Mouse (Mus musculus) liver, adult (tissue): ENCODE results near the gene Ckap2l.

ENCODE experiments used
- GATA4 ChIP-seq: IDR thresholded peaks from 2 replicates; pipeline ENCODE4 v1.6.1; 2014; ENCODE audit warnings: mild to moderate bottlenecking, low read length; ENCODE audit not compliant: insufficient replicate concordance

The Ckap2l gene

DNA sequence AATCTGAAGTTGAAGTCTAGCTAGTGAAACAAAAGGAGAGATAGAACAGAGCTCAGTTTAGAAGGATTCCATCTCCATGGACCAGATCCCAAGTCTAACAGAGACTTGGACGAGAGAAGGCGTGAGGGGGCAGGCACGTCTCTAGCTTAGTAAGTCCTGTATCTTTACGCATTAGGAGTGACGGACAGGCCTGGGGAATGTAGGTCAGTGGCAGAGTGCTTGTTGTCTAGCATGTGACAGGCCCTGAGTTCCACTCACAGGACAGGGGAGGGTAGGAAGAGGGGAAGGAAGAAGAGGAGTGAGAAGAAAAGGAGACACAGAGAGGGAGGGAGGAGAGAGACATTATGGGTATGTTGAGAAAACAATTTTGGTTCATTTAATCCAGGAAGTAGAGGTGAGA, 1.9 kb downstream of the Ckap2l start:
- no peak for TF ChIP-seq GATA4

DNA sequence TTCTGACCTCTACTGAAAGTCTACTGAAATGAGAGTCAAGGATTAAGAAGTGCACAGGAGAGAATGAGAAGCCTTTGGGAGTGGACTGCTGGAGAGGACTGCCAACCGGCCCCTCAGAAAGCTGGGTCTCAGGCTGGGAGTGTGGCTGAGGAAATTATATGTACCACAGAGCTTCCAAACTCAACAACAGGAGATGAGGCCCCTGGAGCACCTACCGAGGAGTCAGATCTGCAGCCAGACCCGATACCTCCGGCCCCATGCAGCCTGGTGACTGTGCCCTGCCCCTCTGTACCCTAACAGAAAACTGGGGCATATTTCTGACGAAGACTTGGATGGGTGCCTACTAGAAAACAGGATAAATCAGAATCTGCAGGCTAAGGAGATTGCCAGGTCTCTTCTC, 23.2 kb downstream of the Ckap2l start:
- no peak for TF ChIP-seq GATA4

DNA sequence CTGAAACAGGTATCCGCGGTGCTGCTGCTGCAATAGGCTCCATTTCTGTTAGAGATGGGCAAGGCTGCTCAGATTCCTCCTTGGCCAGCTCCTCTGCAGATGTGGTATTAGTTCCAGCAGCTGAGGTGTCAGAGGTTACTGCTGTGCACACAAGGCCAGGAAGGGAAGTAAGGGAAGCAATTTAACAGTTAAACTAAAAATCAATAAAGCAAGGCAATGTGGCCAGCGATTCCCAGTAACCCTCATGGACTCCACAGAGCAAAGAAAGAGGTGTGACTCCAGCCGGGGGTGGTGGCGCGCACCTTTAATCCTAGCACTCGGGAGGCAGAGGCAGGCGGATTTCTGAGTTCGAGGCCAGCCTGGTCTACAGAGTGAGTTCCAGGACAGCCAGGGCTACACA, 26.4 kb downstream of the Ckap2l start:
- TF ChIP-seq GATA4: no peak

DNA sequence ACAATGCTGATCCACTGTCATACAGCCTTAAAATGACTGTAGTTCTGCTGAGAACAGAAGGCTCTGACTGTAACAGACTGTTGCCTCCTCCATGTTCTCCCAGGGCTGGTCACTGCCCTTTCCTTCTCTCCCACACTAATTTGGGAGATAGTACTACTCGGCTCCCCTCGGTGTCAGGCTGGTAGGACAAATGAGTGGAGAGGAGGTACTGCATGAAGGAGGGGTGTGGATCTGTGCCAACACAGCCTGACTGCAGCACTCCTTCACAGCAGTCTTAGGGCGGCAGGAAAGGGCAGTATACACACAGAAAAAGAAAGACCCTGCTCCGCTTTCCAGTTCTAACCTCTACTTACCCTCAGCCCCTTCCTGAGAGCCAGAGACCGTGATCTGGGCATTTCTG, 27.0 kb downstream of the Ckap2l start:
- TF ChIP-seq GATA4: no peak

DNA sequence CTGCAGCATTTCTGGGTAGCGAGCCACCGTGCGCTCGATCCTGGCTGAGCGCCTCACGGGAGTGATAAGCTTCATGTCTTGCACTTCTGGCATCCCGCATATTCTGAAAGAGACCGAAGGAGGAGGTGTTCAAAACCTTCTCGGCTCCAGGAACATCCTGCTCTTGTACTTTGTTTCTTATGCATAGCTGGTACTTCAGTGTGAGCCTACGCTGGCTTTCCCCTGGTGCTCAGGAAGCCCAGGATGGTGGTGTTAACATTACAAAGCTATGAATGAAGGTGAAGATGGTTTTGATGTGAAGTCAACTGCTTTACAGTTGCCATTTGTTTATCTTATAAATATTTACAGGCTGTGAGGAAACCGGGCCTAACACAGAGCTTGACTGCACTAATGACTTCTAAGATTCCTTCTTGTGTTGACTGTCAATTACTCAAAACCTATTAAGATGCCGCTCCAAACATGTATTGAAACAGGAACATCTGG, 27.8 kb downstream of the Ckap2l start:
- TF ChIP-seq GATA4: no peak

DNA sequence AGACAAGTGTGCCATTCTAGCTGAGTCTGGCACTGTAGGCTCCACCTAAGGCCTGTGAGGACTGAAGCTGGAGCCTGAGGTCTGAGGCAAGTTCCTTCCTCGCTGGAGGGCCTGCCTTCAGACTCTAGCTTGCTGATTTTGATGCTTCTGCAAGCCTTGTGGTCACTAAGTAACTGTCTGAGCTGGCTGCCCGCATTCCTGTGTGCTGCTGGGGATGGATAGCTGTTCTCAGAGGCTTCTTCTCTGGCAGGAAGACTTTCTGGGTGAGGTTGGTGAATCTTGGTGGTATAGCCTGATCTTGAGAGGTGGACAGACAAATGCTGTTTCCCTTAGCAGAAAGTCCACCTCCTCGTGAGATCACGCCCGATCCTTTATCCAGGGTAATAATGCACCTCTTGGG, 29.3 kb downstream of the Ckap2l start:
- no peak for TF ChIP-seq GATA4

DNA sequence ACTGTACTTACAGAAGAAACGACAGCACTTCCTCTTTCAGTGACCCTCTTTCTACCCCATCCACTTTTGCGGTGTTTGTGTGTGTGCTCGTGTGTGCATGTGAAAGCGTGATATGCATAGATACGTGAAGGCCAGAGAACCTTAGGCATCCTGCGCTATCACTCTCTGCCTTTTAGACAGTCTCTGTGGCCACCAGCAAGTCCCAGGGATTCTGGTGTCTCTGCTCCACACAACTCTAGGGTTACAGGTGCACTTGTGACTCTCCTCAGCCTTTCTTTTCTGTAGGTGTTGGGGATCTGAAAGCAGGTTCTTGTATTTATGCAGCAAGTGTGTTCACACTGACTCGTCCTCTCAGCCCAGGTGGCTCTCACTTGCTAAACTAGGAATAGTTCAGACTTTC, 31.7 kb downstream of the Ckap2l start:
- TF ChIP-seq GATA4: no peak

DNA sequence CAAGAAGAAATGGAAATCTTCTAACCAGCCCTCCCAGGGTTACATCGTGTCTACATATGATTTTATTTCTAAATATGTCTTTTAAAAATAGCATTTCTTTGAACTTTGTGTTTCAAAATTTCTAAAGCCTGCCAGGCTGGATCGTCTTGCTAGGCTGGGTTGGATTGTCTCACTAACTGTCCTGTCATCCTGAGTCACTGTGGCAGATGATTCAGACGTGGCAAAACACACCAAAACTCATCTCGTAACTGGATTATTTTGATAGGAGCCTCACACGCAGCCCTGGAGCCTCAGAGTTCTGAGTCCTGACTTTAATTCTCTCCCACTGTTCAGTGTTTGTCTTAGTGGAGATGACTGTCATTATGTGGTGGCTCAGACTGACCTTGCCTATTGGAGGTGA, 33.9 kb downstream of the Ckap2l start:
- no peak for TF ChIP-seq GATA4

DNA sequence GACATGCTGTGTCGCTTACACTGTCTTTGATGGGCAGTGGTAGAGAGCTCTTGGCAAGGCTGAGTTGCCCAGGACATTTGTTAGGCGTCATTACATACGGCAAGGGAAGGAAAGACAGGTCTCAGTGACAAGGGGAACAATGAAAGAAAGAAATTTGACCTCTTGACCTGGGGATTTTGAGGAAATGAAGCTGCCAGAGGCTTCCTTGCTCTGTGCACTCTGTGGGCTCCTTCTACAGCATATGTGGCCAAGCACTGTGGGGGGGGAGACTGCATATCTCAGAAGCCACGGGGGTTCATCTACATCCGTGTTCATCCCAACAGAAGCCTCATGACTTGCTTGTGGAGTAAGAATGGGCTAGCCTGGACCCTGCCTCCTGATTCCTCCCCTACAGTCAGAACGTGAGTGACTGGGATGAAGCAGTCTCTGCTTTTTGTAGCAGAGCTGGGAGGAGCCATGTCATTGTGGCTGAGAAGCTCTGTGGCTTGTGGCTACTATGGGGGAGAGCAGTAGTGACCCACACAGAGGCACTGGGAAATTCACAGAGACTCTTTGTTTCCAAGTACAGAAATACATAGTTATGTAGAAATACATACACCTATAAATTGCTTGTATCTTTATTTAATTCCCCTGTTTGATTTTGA, 35.7 kb downstream of the Ckap2l start:
- no peak for TF ChIP-seq GATA4

DNA sequence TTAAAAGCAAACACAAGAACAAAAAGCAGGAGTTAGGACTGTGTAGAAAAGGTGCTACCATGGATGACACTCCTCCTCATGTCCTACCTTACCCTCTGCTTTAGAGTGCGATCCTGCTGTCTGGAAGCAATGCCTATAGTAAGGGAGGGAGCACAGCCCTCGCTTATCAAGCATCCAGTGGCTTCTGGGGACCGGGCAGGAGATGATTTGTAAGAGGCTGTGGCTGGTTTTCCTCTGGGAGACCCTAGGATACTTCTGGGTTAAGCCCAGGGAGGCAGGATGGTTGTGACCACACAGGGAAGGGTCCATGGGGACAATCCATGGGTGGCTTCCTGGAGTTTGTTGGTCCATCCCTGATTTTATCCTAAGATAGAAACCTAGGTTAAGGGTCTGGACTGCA, 36.4 kb downstream of the Ckap2l start:
- no peak for TF ChIP-seq GATA4

DNA sequence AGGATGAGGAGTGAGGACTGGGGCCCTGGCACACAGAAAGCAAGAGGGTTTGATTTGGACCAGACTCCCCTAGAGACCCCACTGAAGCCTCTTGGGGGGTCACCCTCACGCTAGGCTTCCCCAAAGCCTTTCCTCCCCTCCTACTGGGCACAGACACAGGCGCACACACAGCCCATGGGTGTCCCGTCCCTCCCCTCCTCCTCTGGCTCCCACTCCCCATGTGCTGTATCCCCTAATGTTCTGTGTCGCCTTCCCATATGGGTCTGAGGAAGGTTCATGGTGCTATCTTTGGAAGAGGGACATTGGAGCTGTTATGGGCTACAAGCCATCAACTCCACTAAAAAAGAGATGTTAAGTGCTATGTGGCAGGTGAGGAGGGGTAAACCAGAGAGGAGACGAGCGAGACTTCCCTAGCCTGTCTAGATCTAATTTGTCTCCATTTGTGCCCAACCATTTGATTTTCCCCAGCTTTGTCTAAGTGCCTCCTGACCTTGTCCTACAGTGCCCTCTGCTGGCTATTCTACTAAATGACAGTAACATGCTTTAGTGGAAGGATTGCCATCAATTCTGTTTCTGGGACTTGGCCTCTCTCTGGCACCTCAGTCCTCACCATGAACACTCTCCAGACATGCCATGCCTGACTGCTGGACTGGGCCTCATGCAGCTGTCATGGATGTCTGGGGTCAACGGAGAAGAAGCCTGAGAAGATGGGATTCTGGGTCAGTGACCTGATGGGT, 38.4 kb downstream of the Ckap2l start:
- TF ChIP-seq GATA4: no peak

DNA sequence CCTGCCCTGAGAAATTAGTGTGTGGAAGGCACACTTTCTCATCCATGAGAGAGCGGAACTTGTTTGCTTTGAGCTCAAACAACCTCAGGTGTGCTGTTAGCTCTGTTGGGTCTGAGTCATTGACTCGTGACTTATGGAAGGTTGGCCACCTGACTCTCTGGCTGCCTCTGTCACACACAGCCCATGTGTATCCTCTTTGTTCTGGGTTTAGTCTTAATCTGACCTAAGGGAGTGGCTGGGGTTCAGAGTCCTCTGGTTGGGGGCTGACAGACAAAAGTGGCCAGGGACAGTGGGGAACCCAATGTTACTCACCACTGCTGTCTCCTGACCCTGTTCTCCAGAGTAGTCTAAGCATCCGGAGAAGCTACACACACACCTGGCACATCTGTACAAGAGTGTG, 39.0 kb downstream of the Ckap2l start:
- TF ChIP-seq GATA4: no peak

DNA sequence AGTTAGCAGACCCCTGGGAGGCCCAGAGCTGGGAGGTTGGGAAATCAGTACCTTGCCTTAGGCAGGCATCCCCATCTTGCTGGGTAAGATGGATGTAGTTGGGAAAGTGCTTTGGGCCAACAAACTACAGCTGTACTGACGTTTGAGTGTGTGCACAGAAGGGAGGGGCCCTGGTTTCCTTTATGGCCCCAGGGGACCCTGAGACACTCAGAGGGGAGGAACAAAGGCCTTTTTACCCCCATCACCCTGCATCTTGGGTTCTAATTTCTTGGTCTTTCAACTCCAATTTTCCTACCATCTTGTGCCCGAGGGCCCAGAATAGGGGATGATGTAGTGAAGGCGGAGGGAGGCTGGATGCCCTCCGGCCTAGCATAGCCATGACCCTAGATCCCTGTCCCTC, 41.0 kb downstream of the Ckap2l start:
- no peak for TF ChIP-seq GATA4

DNA sequence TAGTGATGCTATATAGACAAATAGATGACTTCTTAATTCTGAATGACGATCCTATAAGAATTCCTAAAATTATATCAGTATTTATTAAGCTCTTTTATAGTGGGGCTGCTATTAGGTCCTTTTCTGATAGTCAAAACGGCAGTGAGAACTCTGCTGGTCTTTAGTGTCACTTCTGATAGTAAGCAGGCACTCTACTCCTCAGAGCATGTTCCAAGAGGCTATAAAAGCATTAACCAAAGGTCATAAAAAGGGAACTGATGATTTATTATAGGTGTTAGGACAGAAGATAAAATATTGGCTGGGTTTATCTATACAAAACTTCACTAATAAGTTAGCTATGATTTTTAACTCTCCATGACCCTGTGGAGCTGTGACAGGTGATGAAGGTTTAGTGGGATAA, 42.9 kb downstream of the Ckap2l start:
- TF ChIP-seq GATA4: no peak

DNA sequence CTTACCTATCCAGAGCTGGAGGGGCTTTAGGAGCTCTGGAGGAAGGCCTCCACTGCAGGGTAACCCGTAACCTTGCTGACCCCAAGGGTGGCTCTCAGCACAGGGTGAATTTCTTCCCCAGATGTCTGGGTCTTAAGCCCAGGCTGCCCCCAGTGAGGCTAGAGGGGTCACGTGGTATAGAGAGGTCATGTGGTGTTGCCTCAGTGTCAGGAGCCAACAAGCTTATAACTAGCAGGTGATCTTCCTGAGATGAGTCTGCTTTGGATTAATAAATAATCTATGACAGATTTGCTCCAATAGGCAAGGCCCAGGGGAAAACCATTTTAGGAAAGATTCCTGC, 43.4 kb downstream of the Ckap2l start:
- TF ChIP-seq GATA4: no peak

DNA sequence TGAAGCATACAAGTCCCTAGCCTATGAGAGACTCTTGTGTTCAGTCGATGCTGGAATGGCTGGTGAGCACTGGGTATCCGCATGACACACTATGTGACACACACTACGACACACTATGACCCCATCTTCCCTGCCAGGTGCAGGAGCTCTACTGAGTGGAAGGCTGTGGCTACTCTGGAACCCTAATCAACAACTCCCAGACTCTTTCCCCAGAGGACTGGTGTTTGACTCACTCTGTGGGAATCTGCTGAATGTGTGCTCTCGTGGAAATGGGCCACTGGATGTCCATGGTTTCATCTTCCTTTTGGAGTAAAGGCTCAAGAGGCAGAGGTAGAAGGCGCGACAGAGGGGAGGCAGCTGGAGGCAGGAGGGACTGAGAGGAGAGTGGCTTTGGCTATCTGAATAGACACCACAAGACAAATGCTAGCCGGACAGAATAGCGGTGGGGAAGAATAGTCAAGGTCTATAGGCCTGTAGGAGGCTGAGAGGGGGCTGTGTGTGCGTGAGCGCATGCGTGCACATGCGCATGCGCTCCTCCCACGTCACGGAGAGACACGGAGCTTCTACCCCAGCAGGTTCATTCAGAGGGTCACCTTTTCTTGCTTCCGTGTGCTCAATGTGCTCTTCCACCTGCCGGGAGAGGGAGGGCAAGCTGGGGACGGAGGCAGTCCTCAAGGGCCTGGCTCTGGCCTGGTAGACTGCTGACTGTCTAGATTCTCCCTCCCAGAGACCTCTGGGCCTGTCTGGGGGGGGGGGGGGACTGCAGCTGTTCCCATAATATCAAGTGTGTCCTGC, 44.0 kb downstream of the Ckap2l start:
- TF ChIP-seq GATA4: no peak
